21 mouse cellular contexts compared by ENCODE assay signal in the genomic region with DNA sequence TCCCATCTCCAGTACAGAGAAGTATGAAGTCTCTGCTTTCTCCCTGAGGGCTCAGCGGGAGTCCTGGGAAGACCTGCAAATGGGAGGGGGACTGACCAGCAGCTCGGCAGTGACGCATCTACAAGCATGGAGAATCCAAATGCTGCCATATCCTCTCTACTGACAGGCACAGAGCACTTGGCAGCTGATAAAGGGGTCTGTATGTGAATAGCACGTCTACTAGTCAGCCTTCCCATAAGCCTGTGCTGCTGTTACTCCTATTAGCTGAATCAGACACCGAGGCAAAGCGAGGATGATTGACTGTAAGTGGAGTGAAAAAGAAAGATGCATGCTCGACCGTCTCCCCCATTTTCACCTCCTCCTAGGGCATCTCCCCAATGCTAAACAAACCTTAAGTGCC.
DNase-seq lines count a peak whose midpoint lies in the region; ATAC-seq and TF ChIP-seq lines count a peak whose summit lies in the region.
"Had no signal": no experiment of that assay in that cellular context is flagged by ENCODE, and none has a peak within 500 bp of the region (broad histone marks: within the 10 kb centered on the region; RNA-seq: fewer than 3 reads in every experiment).

No protein-coding gene starts in this region.

- no peak for TF ChIP-seq POLR2A in brain, embryonic 14.5 days (IDR thresholded peaks at IDR 0.05; ENCODE audit: borderline replicate concordance, extremely low read depth, insufficient read depth, insufficient read length, poor library complexity, severe bottlenecking)

- no peak for TF ChIP-seq CTCF in brain, embryonic 14.5 days (IDR thresholded peaks at IDR 0.05; ENCODE audit: borderline replicate concordance, extremely low read depth, insufficient read depth, insufficient read length)

- DNase-seq in heart, adult 18-20 months = no peak
- DNase-seq in midbrain, embryonic 10.5 days (ENCODE audit: low spot score) = peak; percentile 13
- DNase-seq in brain, embryonic 14.5 days (ENCODE audit: low read depth) = peak; percentile 54
- DNase-seq: adrenal gland, postnatal 14 days; cerebellum, adult 18-20 months; cerebellum, adult 9-11 months; gastrocnemius, adult 2 months; gastrocnemius, postnatal 25 days; kidney, adult 8-10 months had no signal

- no peak overlapping the region for H3K9ac ChIP-seq in forebrain, embryonic 12.5 days
- H3K9ac ChIP-seq in forebrain, embryonic 13.5 days = no peak overlapping the region
- H3K9ac ChIP-seq in heart, embryonic 12.5 days = no peak overlapping the region
- H3K9ac ChIP-seq in midbrain, embryonic 16.5 days (ENCODE audit: low read depth, low read length) = no peak overlapping the region
- H3K9ac ChIP-seq: embryonic facial prominence, embryonic 15.5 days had no signal

- no peaks in the 10 kb centered on the region; the same call in 1 of the 2 replicates for H3K27me3 ChIP-seq in forebrain, embryonic 12.5 days
- no peaks in the 10 kb centered on the region; the same call in 1 of the 2 replicates for H3K27me3 ChIP-seq in forebrain, embryonic 13.5 days
- H3K27me3 ChIP-seq in heart, embryonic 12.5 days (replicated peaks) = 0 out of 2 replicates have a peak, but pooled peaks cover 3% of the 10 kb centered on the region
- H3K27me3 ChIP-seq in midbrain, embryonic 10.5 days (ENCODE audit: low read depth, poor library complexity, severe bottlenecking) = no peaks in the 10 kb centered on the region
- H3K27me3 ChIP-seq in midbrain, embryonic 16.5 days (ENCODE audit: control insufficient read depth, insufficient read depth, low read depth, low read length) = no peaks in the 10 kb centered on the region
- H3K27me3 ChIP-seq: CH12.LX; embryonic facial prominence, embryonic 15.5 days; Patski had no signal

- peaks cover 15% of the 10 kb centered on the region for H3K4me1 ChIP-seq in forebrain, embryonic 12.5 days
- peaks cover 10% of the 10 kb centered on the region; the same call in 1 of the 2 replicates for H3K4me1 ChIP-seq in forebrain, embryonic 13.5 days
- H3K4me1 ChIP-seq in heart, embryonic 12.5 days (replicated peaks) = peaks cover 17% of the 10 kb centered on the region
- peaks cover 17% of the 10 kb centered on the region for H3K4me1 ChIP-seq in midbrain, embryonic 10.5 days
- peaks cover 4% of the 10 kb centered on the region; the same call in 1 of the 2 replicates for H3K4me1 ChIP-seq in midbrain, embryonic 16.5 days (ENCODE audit: control insufficient read depth, insufficient read depth, low read length)
- H3K4me1 ChIP-seq: embryonic facial prominence, embryonic 15.5 days had no signal

- H3K9me3 ChIP-seq in forebrain, embryonic 12.5 days = no peaks in the 10 kb centered on the region
- no peaks in the 10 kb centered on the region for H3K9me3 ChIP-seq in forebrain, embryonic 13.5 days (replicated peaks)
- H3K9me3 ChIP-seq in heart, embryonic 12.5 days (replicated peaks) = no peaks in the 10 kb centered on the region
- H3K9me3 ChIP-seq in midbrain, embryonic 10.5 days (replicated peaks) = no peaks in the 10 kb centered on the region
- no peaks in the 10 kb centered on the region for H3K9me3 ChIP-seq in midbrain, embryonic 16.5 days (replicated peaks; ENCODE audit: control insufficient read depth, low read length, poor library complexity, severe bottlenecking)
- H3K9me3 ChIP-seq: embryonic facial prominence, embryonic 15.5 days had no signal

- ATAC-seq in forebrain, embryonic 12.5 days (ENCODE audit: low FRiP score) = no peak
- no peak for ATAC-seq in forebrain, embryonic 13.5 days
- no peak for ATAC-seq in heart, embryonic 12.5 days (ENCODE audit: insufficient number of reproducible peaks, low FRiP score)
- ATAC-seq in midbrain, embryonic 16.5 days = no peak
- ATAC-seq: activated CD4-positive, CD25-positive, alpha-beta regulatory T cell, adult 4 months; inflammation-experienced regulatory T-cells, adult 6 months; intestine, postnatal 0 days; Patski had no signal

- no peak overlapping the region for H3K4me3 ChIP-seq in forebrain, embryonic 12.5 days (replicated peaks)
- no peak overlapping the region for H3K4me3 ChIP-seq in forebrain, embryonic 13.5 days
- H3K4me3 ChIP-seq in heart, embryonic 12.5 days = no peak overlapping the region
- H3K4me3 ChIP-seq in midbrain, embryonic 10.5 days = no peak overlapping the region
- H3K4me3 ChIP-seq in midbrain, embryonic 16.5 days (ENCODE audit: low read depth, low read length) = no peak overlapping the region
- H3K4me3 ChIP-seq: embryonic facial prominence, embryonic 15.5 days; erythroblast, embryonic 14.5 days; gastrocnemius, adult 2 months had no signal

- H3K27ac ChIP-seq in forebrain, embryonic 12.5 days = peak overlapping the region; percentile 36; the same call in 1 of the 2 replicates
- H3K27ac ChIP-seq in forebrain, embryonic 13.5 days = no peak overlapping the region
- H3K27ac ChIP-seq in heart, embryonic 12.5 days (ENCODE audit: poor library complexity, severe bottlenecking) = 0 out of 2 replicates have a peak overlapping the region, but pooled peaks have one; percentile 2
- peak overlapping the region; percentile 69 for H3K27ac ChIP-seq in midbrain, embryonic 10.5 days (replicated peaks)
- H3K27ac ChIP-seq in midbrain, embryonic 16.5 days (ENCODE audit: low read length) = no peak overlapping the region
- H3K27ac ChIP-seq: embryonic facial prominence, embryonic 15.5 days; gastrocnemius, adult 2 months had no signal

- 48% methylated on average over 8 of the region's 8 CpGs for WGBS in forebrain, embryonic 12.5 days
- WGBS in forebrain, embryonic 13.5 days = 40% methylated on average over 8 of the region's 8 CpGs
- 43% methylated on average over 8 of the region's 8 CpGs for WGBS in heart, embryonic 12.5 days
- WGBS in midbrain, embryonic 10.5 days = 63% methylated on average over 8 of the region's 8 CpGs
- WGBS in midbrain, embryonic 16.5 days = 32% methylated on average over 8 of the region's 8 CpGs

- no peaks in the 10 kb centered on the region for H3K36me3 ChIP-seq in forebrain, embryonic 12.5 days (replicated peaks)
- no peaks in the 10 kb centered on the region for H3K36me3 ChIP-seq in forebrain, embryonic 13.5 days (ENCODE audit: poor library complexity, severe bottlenecking)
- H3K36me3 ChIP-seq in heart, embryonic 12.5 days = no peaks in the 10 kb centered on the region
- H3K36me3 ChIP-seq in midbrain, embryonic 10.5 days = no peaks in the 10 kb centered on the region
- H3K36me3 ChIP-seq in midbrain, embryonic 16.5 days (ENCODE audit: control insufficient read depth, insufficient read depth, low read length) = no peaks in the 10 kb centered on the region
- H3K36me3 ChIP-seq: embryonic facial prominence, embryonic 15.5 days had no signal

- no peak overlapping the region for H3K4me2 ChIP-seq in forebrain, embryonic 12.5 days
- no peak overlapping the region for H3K4me2 ChIP-seq in forebrain, embryonic 13.5 days
- H3K4me2 ChIP-seq in heart, embryonic 12.5 days = no peak overlapping the region
- no peak overlapping the region for H3K4me2 ChIP-seq in midbrain, embryonic 16.5 days (ENCODE audit: low read length)
- H3K4me2 ChIP-seq: embryonic facial prominence, embryonic 15.5 days; heart, embryonic 11.5 days had no signal

Comparison
In these comparisons a context has a peak if more than half of its experiments do, and no peak if none do; other contexts are left out.
1. H3K27ac ChIP-seq: peak in forebrain, embryonic 12.5 days (single experiment), heart, embryonic 12.5 days (single experiment) and midbrain, embryonic 10.5 days (single experiment); none in forebrain, embryonic 13.5 days (single experiment) and midbrain, embryonic 16.5 days (single experiment).
2. DNase-seq: peak in midbrain, embryonic 10.5 days (single experiment) and brain, embryonic 14.5 days (single experiment); none in heart, adult 18-20 months (0 of 2).